Mouse (Mus musculus): ENCODE data around the gene Zgrf1. TPM values are rescaled to one million over a fixed set of nuclear protein-coding genes. Genes with fewer than 3 reads are reported as not detected.
A peak's percentile ranks its signal among the peaks of the same experiment; 100 is the strongest.

Gene Zgrf1
- polyA plus RNA-seq, 1 experiment from 2014 or later: 3.6 TPM

DNA sequence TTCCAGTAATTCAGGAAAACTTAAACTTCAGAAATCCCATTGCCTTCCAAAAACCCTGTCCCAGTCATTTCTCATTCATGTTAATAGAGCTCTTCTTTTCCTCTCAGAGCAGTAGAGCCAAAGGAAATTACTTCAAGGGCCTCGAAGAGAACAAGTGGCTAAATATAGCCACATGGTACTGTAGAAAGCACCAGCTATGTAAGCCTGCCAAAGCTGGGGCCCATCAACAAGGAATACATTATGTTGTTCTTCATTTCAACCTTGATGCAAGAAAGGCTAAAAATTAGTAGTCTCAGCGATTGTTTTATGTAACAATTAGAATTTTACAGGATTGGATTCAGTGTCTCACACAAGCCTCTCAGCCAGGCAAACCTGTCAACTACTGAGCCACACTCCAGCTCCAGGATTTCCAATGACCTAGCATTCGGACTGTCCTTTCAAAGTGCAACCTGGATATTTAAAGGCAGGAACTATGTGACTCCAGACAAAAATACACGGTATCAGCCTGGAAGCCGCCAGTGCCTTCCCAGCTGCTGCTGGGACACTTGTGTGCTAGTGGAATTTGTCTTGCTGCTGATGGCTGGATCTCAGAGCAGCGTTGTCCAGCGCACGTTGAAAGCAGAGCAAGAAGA, 28.0 kb upstream of the Zgrf1 start:
- Histone ChIP-seq H3K9ac (ENCODE audit: low read depth, low read length) (no peak overlapping the region), H3K36me3 (ENCODE audit: control insufficient read depth, insufficient read depth, low read length) (no peaks in the 10 kb centered on the region), H3K4me3 (ENCODE audit: low read length) (no peak overlapping the region), H3K4me2 (ENCODE audit: low read depth, low read length) (no peak overlapping the region), H3K27ac (ENCODE audit: low read length) (no peak overlapping the region), H3K27me3 (replicated peaks; ENCODE audit: control insufficient read depth, insufficient read depth, low read length) (no peaks in the 10 kb centered on the region), H3K4me1 (ENCODE audit: control insufficient read depth, insufficient read depth, low read length) (no peaks in the 10 kb centered on the region), H3K9me3 (ENCODE audit: control insufficient read depth, low read length) (no peaks in the 10 kb centered on the region)
- no peak for ATAC-seq
- 68% methylated on average over 8 of the region's 8 CpGs for WGBS

- Histone ChIP-seq H3K9ac (ENCODE audit: low read depth, low read length) (no peak overlapping the region), H3K27ac (ENCODE audit: low read length) (no peak overlapping the region), H3K36me3 (ENCODE audit: control insufficient read depth, insufficient read depth, low read length) (no peaks in the 10 kb centered on the region), H3K27me3 (replicated peaks; ENCODE audit: control insufficient read depth, insufficient read depth, low read length) (no peaks in the 10 kb centered on the region), H3K4me2 (ENCODE audit: low read depth, low read length) (no peak overlapping the region), H3K4me3 (ENCODE audit: low read length) (no peak overlapping the region), H3K4me1 (ENCODE audit: control insufficient read depth, insufficient read depth, low read length) (no peaks in the 10 kb centered on the region), H3K9me3 (ENCODE audit: control insufficient read depth, low read length) (no peaks in the 10 kb centered on the region)
- ATAC-seq: no peak
- WGBS: 76% methylated on average over 5 of the region's 5 CpGs
Observed at GRCm38 (mm10) chr3:127527465-127528034, 25.7 kb upstream of the Zgrf1 start.

GRCm38 (mm10) chr3:127529210-127529609, 24.1 kb upstream of the Zgrf1 start:
- Histone ChIP-seq H3K4me2 (ENCODE audit: low read depth, low read length) (no peak overlapping the region), H3K27me3 (replicated peaks; ENCODE audit: control insufficient read depth, insufficient read depth, low read length) (no peaks in the 10 kb centered on the region), H3K4me3 (ENCODE audit: low read length) (no peak overlapping the region), H3K9ac (ENCODE audit: low read depth, low read length) (no peak overlapping the region), H3K4me1 (ENCODE audit: control insufficient read depth, insufficient read depth, low read length) (no peaks in the 10 kb centered on the region), H3K9me3 (ENCODE audit: control insufficient read depth, low read length) (no peaks in the 10 kb centered on the region), H3K36me3 (ENCODE audit: control insufficient read depth, insufficient read depth, low read length) (no peaks in the 10 kb centered on the region), H3K27ac (ENCODE audit: low read length) (no peak overlapping the region)
- peak; percentile 61 for ATAC-seq
- WGBS: 69% methylated on average over 3 of the region's 3 CpGs

DNA sequence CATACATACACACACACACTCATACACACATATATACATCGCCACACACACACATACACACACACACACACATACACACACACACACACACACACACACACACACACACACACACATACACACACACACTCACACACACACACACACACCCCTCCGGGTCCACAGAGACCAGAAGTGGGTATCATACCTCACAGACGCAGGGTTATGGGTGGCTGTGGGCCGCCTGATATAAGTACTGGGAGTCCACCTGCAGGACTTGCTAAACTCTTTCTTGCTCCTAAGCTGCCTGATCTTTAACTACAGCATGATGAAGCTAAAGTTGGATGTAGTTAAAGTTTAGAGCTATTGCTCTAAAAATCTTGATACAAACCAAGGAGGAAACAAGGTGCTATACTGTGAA, 23.5 kb upstream of the Zgrf1 start:
- Histone ChIP-seq H3K4me2 (ENCODE audit: low read depth, low read length) (no peak overlapping the region), H3K27me3 (replicated peaks; ENCODE audit: control insufficient read depth, insufficient read depth, low read length) (no peaks in the 10 kb centered on the region), H3K4me1 (ENCODE audit: control insufficient read depth, insufficient read depth, low read length) (no peaks in the 10 kb centered on the region), H3K27ac (ENCODE audit: low read length) (no peak overlapping the region), H3K4me3 (ENCODE audit: low read length) (no peak overlapping the region), H3K9me3 (ENCODE audit: control insufficient read depth, low read length) (no peaks in the 10 kb centered on the region), H3K9ac (ENCODE audit: low read depth, low read length) (no peak overlapping the region), H3K36me3 (ENCODE audit: control insufficient read depth, insufficient read depth, low read length) (no peaks in the 10 kb centered on the region)
- WGBS: 89% methylated on average over 4 of the region's 4 CpGs
- ATAC-seq: no peak

GRCm38 (mm10) chr3:127530293-127530692, 23.0 kb upstream of the Zgrf1 start:
- Histone ChIP-seq H3K27me3 (replicated peaks; ENCODE audit: control insufficient read depth, insufficient read depth, low read length) (no peaks in the 10 kb centered on the region), H3K4me3 (ENCODE audit: low read length) (no peak overlapping the region), H3K9me3 (ENCODE audit: control insufficient read depth, low read length) (no peaks in the 10 kb centered on the region), H3K36me3 (ENCODE audit: control insufficient read depth, insufficient read depth, low read length) (no peaks in the 10 kb centered on the region), H3K4me2 (ENCODE audit: low read depth, low read length) (no peak overlapping the region), H3K4me1 (ENCODE audit: control insufficient read depth, insufficient read depth, low read length) (no peaks in the 10 kb centered on the region), H3K9ac (ENCODE audit: low read depth, low read length) (no peak overlapping the region), H3K27ac (ENCODE audit: low read length) (no peak overlapping the region)
- WGBS: 14% methylated on average over 4 of the region's 4 CpGs
- peak; percentile 83 for ATAC-seq

DNA sequence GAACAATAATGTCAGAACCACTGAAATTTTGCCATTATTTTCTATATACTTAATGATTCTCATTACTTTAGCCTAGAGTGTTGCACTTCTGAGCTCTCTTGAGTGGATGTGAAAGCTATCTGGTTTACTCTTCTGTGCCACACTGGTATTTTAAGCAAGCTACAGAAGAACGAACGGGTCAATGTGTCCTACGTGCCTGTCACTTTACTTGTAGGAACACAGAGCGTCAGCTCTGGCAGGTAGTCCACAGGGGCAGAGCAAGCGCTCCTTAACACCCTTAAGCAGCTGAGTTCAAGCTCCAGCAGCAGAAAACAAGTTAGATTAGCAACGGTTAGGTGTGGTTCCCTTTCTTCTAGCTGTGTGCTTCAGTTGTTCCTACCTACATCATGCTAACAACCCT, 14.1 kb upstream of the Zgrf1 start:
- Histone ChIP-seq H3K4me2 (ENCODE audit: low read depth, low read length) (no peak overlapping the region), H3K36me3 (ENCODE audit: control insufficient read depth, insufficient read depth, low read length) (no peaks in the 10 kb centered on the region), H3K27me3 (replicated peaks; ENCODE audit: control insufficient read depth, insufficient read depth, low read length) (no peaks in the 10 kb centered on the region), H3K4me3 (ENCODE audit: low read length) (no peak overlapping the region), H3K9me3 (ENCODE audit: control insufficient read depth, low read length) (no peaks in the 10 kb centered on the region), H3K4me1 (ENCODE audit: control insufficient read depth, insufficient read depth, low read length) (no peaks in the 10 kb centered on the region), H3K27ac (ENCODE audit: low read length) (no peak overlapping the region), H3K9ac (ENCODE audit: low read depth, low read length) (no peak overlapping the region)
- WGBS: 83% methylated on average over 6 of the region's 6 CpGs
- no peak for ATAC-seq

GRCm38 (mm10) chr3:127543976-127544375, 9.3 kb upstream of the Zgrf1 start:
- 84% methylated on average over 4 of the region's 4 CpGs for WGBS
- Histone ChIP-seq H3K27ac (ENCODE audit: low read length) (no peak overlapping the region), H3K27me3 (replicated peaks; ENCODE audit: control insufficient read depth, insufficient read depth, low read length) (no peaks in the 10 kb centered on the region), H3K9ac (ENCODE audit: low read depth, low read length) (no peak overlapping the region), H3K9me3 (ENCODE audit: control insufficient read depth, low read length) (no peaks in the 10 kb centered on the region), H3K36me3 (ENCODE audit: control insufficient read depth, insufficient read depth, low read length) (peaks cover 6% of the 10 kb centered on the region; the same call in 1 of the 2 replicates), H3K4me3 (ENCODE audit: low read length) (no peak overlapping the region), H3K4me2 (ENCODE audit: low read depth, low read length) (no peak overlapping the region), H3K4me1 (ENCODE audit: control insufficient read depth, insufficient read depth, low read length) (no peaks in the 10 kb centered on the region)
- ATAC-seq: no peak

DNA sequence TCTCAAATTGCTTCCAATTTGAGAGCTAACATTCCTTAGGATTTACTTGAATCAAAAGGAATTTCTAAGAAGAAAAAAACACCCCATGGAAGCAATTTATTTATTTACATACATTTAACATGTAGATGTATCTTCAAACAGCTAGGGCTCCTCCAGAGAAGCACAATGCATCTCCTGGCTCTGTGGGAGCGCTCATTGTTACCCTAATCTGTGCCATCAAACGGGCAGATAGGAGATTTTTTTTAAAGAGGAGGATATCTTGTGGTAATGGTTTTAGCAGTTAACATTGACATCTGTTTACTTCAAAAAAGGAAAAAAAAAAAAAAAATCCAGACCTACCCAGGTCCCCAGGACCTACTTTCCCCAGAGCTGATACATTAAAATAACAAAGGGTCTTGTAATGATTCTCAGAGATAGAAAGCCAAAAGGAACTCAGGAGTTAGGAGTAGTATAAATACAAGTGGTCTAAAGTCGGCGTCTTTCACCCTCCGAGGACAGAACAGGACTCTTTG, 8.6 kb upstream of the Zgrf1 start:
- 34% methylated on average over 5 of the region's 5 CpGs for WGBS
- no peak overlapping the region for H3K27ac ChIP-seq (ENCODE audit: low read length)
- peaks cover 6% of the 10 kb centered on the region; the same call in 1 of the 2 replicates for H3K36me3 ChIP-seq (ENCODE audit: control insufficient read depth, insufficient read depth, low read length)
- H3K9ac ChIP-seq (ENCODE audit: low read depth, low read length): no peak overlapping the region
- no peak for ATAC-seq
- H3K4me1 ChIP-seq (ENCODE audit: control insufficient read depth, insufficient read depth, low read length): no peaks in the 10 kb centered on the region
- no peak overlapping the region for H3K4me2 ChIP-seq (ENCODE audit: low read depth, low read length)
- no peaks in the 10 kb centered on the region for H3K9me3 ChIP-seq (ENCODE audit: control insufficient read depth, low read length)
- no peaks in the 10 kb centered on the region for H3K27me3 ChIP-seq (replicated peaks; ENCODE audit: control insufficient read depth, insufficient read depth, low read length)
- no peak overlapping the region for H3K4me3 ChIP-seq (ENCODE audit: low read length)

DNA sequence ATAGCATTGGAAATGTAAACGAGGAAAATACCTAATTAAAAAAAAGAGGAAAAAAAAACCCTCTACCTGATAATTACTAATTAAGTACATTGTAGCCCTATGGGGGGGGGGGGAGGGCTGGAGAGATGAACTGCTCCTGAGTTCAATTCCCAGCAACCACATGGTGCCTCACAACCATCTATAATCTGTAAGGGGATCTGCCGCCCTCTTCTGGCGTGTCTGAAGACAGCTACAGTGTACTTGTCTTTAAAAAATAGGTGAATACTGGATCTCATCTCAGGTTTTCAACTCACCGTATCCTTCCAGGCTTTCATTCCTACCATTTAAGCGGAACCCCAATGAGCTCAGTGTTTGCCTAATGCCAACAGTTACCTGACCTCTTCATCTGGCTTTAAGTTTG, 5.4 kb upstream of the Zgrf1 start:
- WGBS: 40% methylated on average over 5 of the region's 5 CpGs
- no peak overlapping the region for H3K4me3 ChIP-seq (ENCODE audit: low read length)
- no peaks in the 10 kb centered on the region for H3K9me3 ChIP-seq (ENCODE audit: control insufficient read depth, low read length)
- peaks cover 3% of the 10 kb centered on the region; the same call in 1 of the 2 replicates for H3K4me1 ChIP-seq (ENCODE audit: control insufficient read depth, insufficient read depth, low read length)
- no peak overlapping the region for H3K27ac ChIP-seq (ENCODE audit: low read length)
- peaks cover 6% of the 10 kb centered on the region; the same call in 1 of the 2 replicates for H3K36me3 ChIP-seq (ENCODE audit: control insufficient read depth, insufficient read depth, low read length)
- H3K27me3 ChIP-seq (replicated peaks; ENCODE audit: control insufficient read depth, insufficient read depth, low read length): no peaks in the 10 kb centered on the region
- no peak for ATAC-seq
- H3K4me2 ChIP-seq (ENCODE audit: low read depth, low read length): no peak overlapping the region
- no peak overlapping the region for H3K9ac ChIP-seq (ENCODE audit: low read depth, low read length)
